In genomic region chr1:153104804-153105203, GRCm38 (mm10) we compare ENCODE assay signal across 12 mouse cellular contexts.
"Had no signal": no experiment of that assay in that cellular context is flagged by ENCODE, and none has a peak within 500 bp of the region (broad histone marks: within the 10 kb centered on the region; RNA-seq: fewer than 3 reads in every experiment).

No protein-coding gene starts in this region.

- H3K9me3 ChIP-seq: intestine, embryonic 15.5 days; limb, embryonic 15.5 days; midbrain, embryonic 13.5 days had no signal

- H3K9ac ChIP-seq: intestine, embryonic 15.5 days; limb, embryonic 15.5 days; midbrain, embryonic 13.5 days had no signal

- DNase-seq: kidney, adult 18-20 months; kidney, postnatal 14 days; lung, adult 2 months; lung, postnatal 10 days; right cerebral cortex, adult 18-20 months; right cerebral cortex, postnatal 25 days; thymus, postnatal 36 days had no signal

- H3K36me3 ChIP-seq: intestine, embryonic 15.5 days; limb, embryonic 15.5 days had no signal

- H3K27ac ChIP-seq: intestine, embryonic 15.5 days; left cerebral cortex, adult 2 months; limb, embryonic 15.5 days; macrophage; midbrain, embryonic 13.5 days had no signal

- H3K4me3 ChIP-seq: intestine, embryonic 15.5 days; left cerebral cortex, adult 2 months; limb, embryonic 15.5 days; midbrain, embryonic 13.5 days had no signal

- H3K4me2 ChIP-seq: intestine, embryonic 15.5 days; limb, embryonic 15.5 days; midbrain, embryonic 13.5 days had no signal

- H3K27me3 ChIP-seq: intestine, embryonic 15.5 days; limb, embryonic 15.5 days; midbrain, embryonic 13.5 days had no signal

- ATAC-seq: midbrain, embryonic 13.5 days had no signal
